Mouse (Mus musculus) megakaryocyte, embryonic 14.5 days (primary cell): ENCODE data around the gene Nudc.

ENCODE experiments used
- FLI1 ChIP-seq: IDR thresholded peaks from 2 replicates; pipeline ENCODE4 v1.6.1; 2012; ENCODE audit warnings: low read length, inconsistent platforms, mixed read lengths
- GATA1 ChIP-seq: IDR thresholded peaks from 3 replicates; pipeline ENCODE4 v1.6.1; 2012; ENCODE audit warnings: mixed read lengths, low read length, inconsistent platforms, borderline replicate concordance

- TF ChIP-seq GATA1 (no peak), FLI1 (no peak)
These were observed 23.7 kb upstream of the Nudc start for GRCm38 (mm10) chr4:133569291-133570065.
